Mouse (Mus musculus) adrenal gland, postnatal 25 days (tissue): ENCODE data around the gene E030018B13Rik. TPM values are rescaled to one million over a fixed set of nuclear protein-coding genes. Genes with fewer than 3 reads are reported as not detected.

ENCODE experiments used
- DNase-seq: peaks from one replicate; pipeline ENCODE4 v3.0.0; 2021; ENCODE audit warnings: mixed read lengths
- total RNA-seq: library from RNA; stranded (reverse); gene quantifications from 2 replicates; pipeline ENCODE4 v1.2.3, GENCODE M21; 2021

Gene E030018B13Rik
- total RNA-seq, 1 experiment from 2014 or later: not detected

GRCm38 (mm10) chr7:63965635-63966418, 49.2 kb downstream of the E030018B13Rik start:
- DNase-seq: no peak

GRCm38 (mm10) chr7:63969941-63970340, 53.3 kb downstream of the E030018B13Rik start:
- DNase-seq: no peak

Other genes with a start within 250 kb of the E030018B13Rik start
- 85.4 and 93.8 TPM in 2 replicates for gene Klf13, start 22.1 kb downstream of the E030018B13Rik start, total RNA-seq
- not detected in 2 replicates for gene Trpm1, start 237.0 kb downstream of the E030018B13Rik start, total RNA-seq